Mouse (Mus musculus) MEL (cell line): ENCODE data around the gene Magi2. TPM values are rescaled to one million over a fixed set of nuclear protein-coding genes. Genes with fewer than 3 reads are reported as not detected.

Experiments used
- DNase-seq: peaks from one replicate; pipeline ENCODE4 v3.0.0; 2011; ENCODE audit warnings: low read depth, low spot score
- H3K27ac ChIP-seq: 2 replicates; pipeline ENCODE4 v1.5.1; 2012; ENCODE audit warnings: low read depth, mild to moderate bottlenecking, control low read depth, low read length, moderate library complexity; ENCODE audit not compliant: control insufficient read depth
- H3K27me3 ChIP-seq, 2 experiments: fragments of 150-350 bp in 1 of 2; sonication (generic) in 1 of 2; 2 replicates each; pipeline ENCODE4 v1.6.1; 2012; ENCODE audit warnings: low read length in 2 of 2, mild to moderate bottlenecking in 2 of 2, improper control_type of control experiment in 1 of 2, moderate library complexity in 1 of 2; ENCODE audit not compliant: insufficient read depth in 2 of 2, control insufficient read depth in 1 of 2
- H3K36me3 ChIP-seq, 2 experiments: 2 replicates each; pipeline ENCODE4 v1.6.1; 2012 to 2014; ENCODE audit warnings: low read length in 2 of 2, improper control_type of control experiment in 1 of 2, inconsistent platforms in 1 of 2, mild to moderate bottlenecking in 1 of 2; ENCODE audit not compliant: insufficient read depth in 2 of 2, control insufficient read depth in 1 of 2
- H3K4me1 ChIP-seq, 2 experiments: fragments of 150-350 bp in 1 of 2; sonication (generic) in 1 of 2; 2 replicates each; pipeline ENCODE4 v1.6.1; 2012; ENCODE audit warnings: low read length in 2 of 2, improper control_type of control experiment in 1 of 2, mild to moderate bottlenecking in 1 of 2; ENCODE audit not compliant: insufficient read depth in 2 of 2, control insufficient read depth in 1 of 2
- H3K4me3 ChIP-seq, 2 experiments: fragments of 150-350 bp in 1 of 2; sonication (generic) in 1 of 2; 2 replicates each; pipeline ENCODE4 v1.5.1; 2012; ENCODE audit warnings: low read depth in 2 of 2, low read length in 2 of 2, mild to moderate bottlenecking in 2 of 2, moderate library complexity in 2 of 2, control low read depth in 1 of 2, improper control_type of control experiment in 1 of 2; ENCODE audit not compliant: control insufficient read depth in 1 of 2, insufficient read depth in 1 of 2
- H3K79me2 ChIP-seq: 2 replicates; pipeline ENCODE4 v1.6.1; 2012; ENCODE audit warnings: mild to moderate bottlenecking, low read length, moderate library complexity; ENCODE audit not compliant: control insufficient read depth, poor library complexity, insufficient read depth
- H3K9ac ChIP-seq: 2 replicates; pipeline ENCODE4 v1.6.1; 2012; ENCODE audit warnings: low read depth, mild to moderate bottlenecking, control low read depth, low read length, moderate library complexity; ENCODE audit not compliant: control insufficient read depth, poor library complexity, severe bottlenecking
- H3K9me3 ChIP-seq: fragments of 150-350 bp; sonication (generic); replicated peaks from 2 replicates; pipeline ENCODE4 v1.6.1; 2012; ENCODE audit warnings: mild to moderate bottlenecking, low read length, improper control_type of control experiment, moderate library complexity; ENCODE audit not compliant: insufficient read depth
- CTCF ChIP-seq, 3 experiments: IDR thresholded peaks in 2 of 3; conservative IDR thresholded peaks in 1 of 3; 2 replicates each; pipeline ENCODE4 v1.5.1; 2011 to 2012; ENCODE audit warnings: low read length in 3 of 3, low read depth in 2 of 3, mild to moderate bottlenecking in 2 of 3, improper control_type of control experiment in 1 of 3, inconsistent platforms in 1 of 3, mixed read lengths in 1 of 3, moderate library complexity in 1 of 3; ENCODE audit not compliant: control insufficient read depth in 1 of 3, insufficient read depth in 1 of 3, poor library complexity in 1 of 3, severe bottlenecking in 1 of 3
- E2F4 ChIP-seq: IDR thresholded peaks from 2 replicates; pipeline ENCODE4 v1.6.1; 2011; ENCODE audit warnings: low read depth, low read length, improper control_type of control experiment, borderline replicate concordance
- ELF1 ChIP-seq: IDR thresholded peaks from 2 replicates; pipeline ENCODE4 v1.6.1; 2014; ENCODE audit warnings: low read depth, mild to moderate bottlenecking, inconsistent platforms, low read length, improper control_type of control experiment, moderate library complexity
- ETS1 ChIP-seq: IDR thresholded peaks from 2 replicates; pipeline ENCODE4 v1.6.1; 2012; ENCODE audit warnings: low read depth, mild to moderate bottlenecking, inconsistent platforms, low read length, improper control_type of control experiment, moderate library complexity
- MAFK ChIP-seq: IDR thresholded peaks from 2 replicates; pipeline ENCODE4 v1.6.1; 2011; ENCODE audit warnings: low read depth, mild to moderate bottlenecking, low read length, improper control_type of control experiment, borderline replicate concordance
- MAX ChIP-seq: IDR thresholded peaks from 2 replicates; pipeline ENCODE4 v1.6.1; 2011; ENCODE audit warnings: low read length, improper control_type of control experiment
- MAZ ChIP-seq: IDR thresholded peaks from 2 replicates; pipeline ENCODE4 v1.6.1; 2012; ENCODE audit warnings: low read depth, mild to moderate bottlenecking, inconsistent platforms, low read length, improper control_type of control experiment
- MEF2A ChIP-seq: IDR thresholded peaks from 2 replicates; pipeline ENCODE4 v1.6.1; 2014; ENCODE audit warnings: low read depth, mild to moderate bottlenecking, inconsistent platforms, low read length, improper control_type of control experiment; ENCODE audit not compliant: poor library complexity, insufficient replicate concordance, severe bottlenecking; ENCODE audit errors: extremely low read depth
- MXI1 ChIP-seq: IDR thresholded peaks from 2 replicates; pipeline ENCODE4 v1.6.1; 2011; ENCODE audit warnings: mild to moderate bottlenecking, low read depth, low read length, improper control_type of control experiment
- MYC ChIP-seq: IDR thresholded peaks from 2 replicates; pipeline ENCODE4 v1.6.1; 2011; ENCODE audit warnings: low read depth, mild to moderate bottlenecking, low read length, improper control_type of control experiment, moderate library complexity
- NELFE ChIP-seq: IDR thresholded peaks from 2 replicates; pipeline ENCODE4 v1.6.1; 2011; ENCODE audit warnings: low read depth, low read length, improper control_type of control experiment
- POLR2A ChIP-seq, 2 experiments: IDR thresholded peaks; 2 replicates each; pipeline ENCODE4 v1.6.1; 2011 to 2012; ENCODE audit warnings: low read length in 2 of 2, mild to moderate bottlenecking in 2 of 2, control low read depth in 1 of 2, improper control_type of control experiment in 1 of 2, low read depth in 1 of 2, moderate library complexity in 1 of 2; ENCODE audit not compliant: control insufficient read depth in 1 of 2, insufficient read depth in 1 of 2, poor library complexity in 1 of 2
- POLR2AphosphoS2 ChIP-seq: IDR thresholded peaks from 2 replicates; pipeline ENCODE4 v1.6.1; 2011; ENCODE audit warnings: low read length, improper control_type of control experiment
- POLR2AphosphoS5 ChIP-seq: IDR thresholded peaks from 2 replicates; pipeline ENCODE4 v1.6.1; 2012; ENCODE audit warnings: low read depth, borderline replicate concordance, mild to moderate bottlenecking, inconsistent platforms, low read length, moderate library complexity, mixed read lengths
- RAD21 ChIP-seq: IDR thresholded peaks from 2 replicates; pipeline ENCODE4 v1.6.1; 2011; ENCODE audit warnings: mild to moderate bottlenecking, low read depth, low read length, improper control_type of control experiment
- RCOR1 ChIP-seq: IDR thresholded peaks from 2 replicates; pipeline ENCODE4 v1.6.1; 2012; ENCODE audit warnings: low read depth, mild to moderate bottlenecking, inconsistent platforms, low read length, improper control_type of control experiment
- SIN3A ChIP-seq: IDR thresholded peaks from 2 replicates; pipeline ENCODE4 v1.6.1; 2012; ENCODE audit warnings: low read length, improper control_type of control experiment, inconsistent platforms
- TAL1 ChIP-seq: IDR thresholded peaks from 2 replicates; pipeline ENCODE4 v1.6.1; 2012; ENCODE audit warnings: mild to moderate bottlenecking, inconsistent platforms, low read length, moderate library complexity, mixed read lengths
- TBP ChIP-seq: IDR thresholded peaks from 2 replicates; pipeline ENCODE4 v1.8.0; 2011; ENCODE audit warnings: low read depth, low read length, improper control_type of control experiment
- TCF12 ChIP-seq: IDR thresholded peaks from 2 replicates; pipeline ENCODE4 v1.6.1; 2014; ENCODE audit warnings: low read depth, mild to moderate bottlenecking, inconsistent platforms, low read length, improper control_type of control experiment, moderate library complexity
- UBTF ChIP-seq: IDR thresholded peaks from 2 replicates; pipeline ENCODE4 v1.6.1; 2012; ENCODE audit warnings: low read depth, mild to moderate bottlenecking, inconsistent platforms, low read length, improper control_type of control experiment, moderate library complexity, borderline replicate concordance; ENCODE audit not compliant: insufficient read depth
- USF1 ChIP-seq: IDR thresholded peaks from 2 replicates; pipeline ENCODE4 v1.6.1; 2014; ENCODE audit warnings: low read depth, mild to moderate bottlenecking, inconsistent platforms, low read length, improper control_type of control experiment, moderate library complexity
- USF2 ChIP-seq, 2 experiments: IDR thresholded peaks; 2 replicates each; pipeline ENCODE4 v1.6.1; 2011 to 2012; ENCODE audit warnings: improper control_type of control experiment in 2 of 2, low read length in 2 of 2, borderline replicate concordance in 1 of 2, inconsistent platforms in 1 of 2, low read depth in 1 of 2, mild to moderate bottlenecking in 1 of 2; ENCODE audit not compliant: insufficient read depth in 1 of 2
- ZKSCAN1 ChIP-seq: IDR thresholded peaks from 2 replicates; pipeline ENCODE4 v1.6.1; 2012; ENCODE audit warnings: low read depth, mild to moderate bottlenecking, inconsistent platforms, low read length, improper control_type of control experiment, moderate library complexity
- ZNF384 ChIP-seq: IDR thresholded peaks from 2 replicates; pipeline ENCODE4 v1.6.1; 2012; ENCODE audit warnings: low read depth, mild to moderate bottlenecking, inconsistent platforms, low read length, improper control_type of control experiment
- polyA plus RNA-seq, 2 experiments: library from polyadenylated mRNA; stranded (reverse) in 1 of 2; unstranded in 1 of 2; fragments of >175 nt in 1 of 2; fragments of >200 nt in 1 of 2; gene quantifications; 2 replicates each; pipeline versions ENCODE4 v1.2.1 to v1.2.4; 2012; ENCODE audit warnings: low replicate concordance in 2 of 2, low read depth in 1 of 2; ENCODE audit not compliant: insufficient read length in 2 of 2, insufficient read depth in 1 of 2, missing spikeins in 1 of 2
- total RNA-seq: library from RNA; depleted of rRNA; stranded (reverse); fragments of 300-350 nt; gene quantifications from 2 replicates; pipeline ENCODE4 v1.2.3, GENCODE M21; 2012

Gene Magi2
- total and polyA plus RNA-seq, 3 experiments, result 0.46 to 0.47 TPM; not detected in 1

DNA sequence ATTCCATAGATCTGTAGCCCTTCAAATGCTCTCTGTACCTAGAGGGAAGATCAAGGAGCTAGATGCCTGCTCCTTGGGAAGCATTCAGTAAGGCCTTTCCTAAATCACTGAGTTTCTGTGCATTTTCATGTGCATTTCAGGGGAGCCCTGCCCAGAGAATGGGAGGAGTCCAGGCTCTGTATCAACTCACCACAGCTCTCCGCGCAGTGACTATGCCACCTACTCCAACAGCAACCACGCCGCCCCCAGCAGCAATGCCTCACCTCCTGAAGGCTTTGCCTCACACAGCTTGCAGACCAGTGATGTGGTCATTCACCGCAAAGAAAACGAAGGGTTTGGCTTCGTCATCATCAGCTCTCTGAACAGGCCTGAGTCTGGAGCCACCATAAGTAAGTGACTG lies 1342.1 kb downstream of the Magi2 start:
- no peak for TF ChIP-seq ZKSCAN1
- no peak for TF ChIP-seq RAD21
- TF ChIP-seq TAL1, result no peak
- no peak for TF ChIP-seq SIN3A
- TF ChIP-seq POLR2A (IDR thresholded peaks at IDR 0.05; ENCODE audit: control insufficient read depth in 1 of 2, insufficient read depth in 1 of 2, low read depth in 1 of 2, low read length in 2 of 2, poor library complexity in 1 of 2), result no peak
- no peak for TF ChIP-seq ELF1
- no peak for TF ChIP-seq MYC
- TF ChIP-seq USF1, result no peak
- no peak for TF ChIP-seq USF2 (IDR thresholded peaks at IDR 0.05; ENCODE audit: borderline replicate concordance in 1 of 2, insufficient read depth in 1 of 2, low read depth in 1 of 2, low read length in 2 of 2)
- no peak for TF ChIP-seq TBP
- TF ChIP-seq POLR2AphosphoS5, result no peak
- no peak for TF ChIP-seq MAZ
- no peak for TF ChIP-seq MEF2A
- no peak for TF ChIP-seq MAFK
- no peak for TF ChIP-seq RCOR1
- TF ChIP-seq ZNF384, result no peak
- TF ChIP-seq POLR2AphosphoS2, result no peak

DNA sequence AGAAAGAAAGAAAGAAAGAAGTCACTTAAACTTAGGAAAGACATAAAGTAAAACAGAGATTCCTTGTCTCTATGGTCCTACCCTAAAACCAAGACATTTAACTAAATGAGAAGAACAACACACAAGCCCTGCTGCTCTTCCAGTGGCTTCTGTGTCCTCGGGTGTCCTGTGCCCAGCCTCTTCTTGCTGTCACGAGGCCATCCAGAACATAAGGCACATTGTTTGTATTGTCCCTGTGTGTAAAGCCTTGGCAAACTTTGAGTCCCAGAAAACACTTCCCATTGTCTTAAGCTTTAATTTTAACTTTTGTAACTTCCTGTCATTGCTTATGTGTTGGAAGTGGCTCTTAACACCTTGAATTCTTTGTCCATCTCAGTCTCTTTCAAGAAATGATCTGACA lies 1348.0 kb downstream of the Magi2 start:
- DNase-seq, result no peak
- H3K27ac ChIP-seq, result no peak overlapping the region
- no peak for TF ChIP-seq MAZ
- TF ChIP-seq MXI1, result no peak
- no peak for TF ChIP-seq SIN3A
- no peak for TF ChIP-seq ZNF384
- TF ChIP-seq ZKSCAN1, result no peak
- TF ChIP-seq MAFK, result no peak
- no peak for TF ChIP-seq UBTF
- no peak for TF ChIP-seq TAL1
- no peak for TF ChIP-seq POLR2AphosphoS5
- TF ChIP-seq NELFE, result no peak
- TF ChIP-seq ELF1, result no peak
- TF ChIP-seq MAX, result no peak
- no peak for TF ChIP-seq RCOR1
- TF ChIP-seq ETS1, result no peak
- TF ChIP-seq CTCF (IDR thresholded peaks at IDR 0.05 in 2 of 3, conservative IDR thresholded peaks at IDR 0.05 in 1 of 3; ENCODE audit: control insufficient read depth in 1 of 3, insufficient read depth in 1 of 3, low read depth in 2 of 3, low read length in 3 of 3, poor library complexity in 1 of 3, severe bottlenecking in 1 of 3), result no peak
- TF ChIP-seq E2F4, result no peak
- TF ChIP-seq TCF12, result no peak
- 0 out of 2 replicates have a peak, but pooled peaks cover 1% of the 10 kb centered on the region for H3K9me3 ChIP-seq
- H3K36me3 ChIP-seq, result no peaks in the 10 kb centered on the region
- H3K4me3 ChIP-seq, result no peak overlapping the region
- no peak overlapping the region for H3K9ac ChIP-seq
- H3K27me3 ChIP-seq, result peaks cover 0 to 2% of the 10 kb centered on the region in 2 experiments; a peak in 2 of 4 replicates
- H3K4me1 ChIP-seq, result no peaks in the 10 kb centered on the region
- H3K79me2 ChIP-seq, result no peaks in the 10 kb centered on the region

More for the DNA sequence above, 1342.1 kb downstream of the Magi2 start:
- no peak overlapping the region for H3K27ac ChIP-seq
- no peaks in the 10 kb centered on the region for H3K4me1 ChIP-seq
- peaks cover 0 to 2% of the 10 kb centered on the region in 2 experiments; a peak in 2 of 4 replicates for H3K27me3 ChIP-seq
- no peak overlapping the region for H3K9ac ChIP-seq
- H3K9me3 ChIP-seq, result 0 out of 2 replicates have a peak, but pooled peaks cover 1% of the 10 kb centered on the region
- H3K36me3 ChIP-seq, result no peaks in the 10 kb centered on the region
- H3K4me3 ChIP-seq, result no peak overlapping the region
- no peak for DNase-seq
- no peaks in the 10 kb centered on the region for H3K79me2 ChIP-seq
